Mouse (Mus musculus) mouse trophoblast stem cell (cell line): Measurements from ENCODE around the gene Pkd1l3.

Experiments used
- in situ Hi-C, 2 experiments: fragments of 300-500 bp; cut with MseI, MboI; formaldehyde crosslinking; loops; 2 replicates in 1 of 2; 3 replicates in 1 of 2; pipeline ENCODE4 v1.15.1; 2025

The Pkd1l3 gene

GRCm38 (mm10) chr8:109614243-109615210 is at the start of gene Pkd1l3:
Gene Pkd1l3 (plus strand): TSS chr8:109614517.
- in situ Hi-C loops = no loop called here

DNA sequence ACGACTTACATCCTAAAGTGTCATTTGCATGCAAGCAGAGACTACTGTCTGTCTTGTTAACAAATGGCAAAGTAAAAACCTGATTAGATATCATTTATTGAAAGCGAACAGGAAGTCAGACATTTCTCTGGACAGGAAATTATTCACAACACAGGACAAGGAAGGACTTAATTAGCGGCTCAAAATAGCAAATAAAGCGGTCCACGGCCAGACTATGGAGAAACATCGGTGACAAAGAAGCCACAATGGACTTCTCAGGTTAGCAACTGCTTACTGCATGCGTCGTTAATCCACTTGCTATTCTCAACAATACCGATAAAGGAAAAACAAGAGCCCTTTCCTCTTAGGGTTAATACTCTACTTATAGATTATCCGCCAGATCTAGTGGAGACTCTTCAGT is 49.6 kb upstream of the Pkd1l3 start:
- in situ Hi-C loops = no loop called here

DNA sequence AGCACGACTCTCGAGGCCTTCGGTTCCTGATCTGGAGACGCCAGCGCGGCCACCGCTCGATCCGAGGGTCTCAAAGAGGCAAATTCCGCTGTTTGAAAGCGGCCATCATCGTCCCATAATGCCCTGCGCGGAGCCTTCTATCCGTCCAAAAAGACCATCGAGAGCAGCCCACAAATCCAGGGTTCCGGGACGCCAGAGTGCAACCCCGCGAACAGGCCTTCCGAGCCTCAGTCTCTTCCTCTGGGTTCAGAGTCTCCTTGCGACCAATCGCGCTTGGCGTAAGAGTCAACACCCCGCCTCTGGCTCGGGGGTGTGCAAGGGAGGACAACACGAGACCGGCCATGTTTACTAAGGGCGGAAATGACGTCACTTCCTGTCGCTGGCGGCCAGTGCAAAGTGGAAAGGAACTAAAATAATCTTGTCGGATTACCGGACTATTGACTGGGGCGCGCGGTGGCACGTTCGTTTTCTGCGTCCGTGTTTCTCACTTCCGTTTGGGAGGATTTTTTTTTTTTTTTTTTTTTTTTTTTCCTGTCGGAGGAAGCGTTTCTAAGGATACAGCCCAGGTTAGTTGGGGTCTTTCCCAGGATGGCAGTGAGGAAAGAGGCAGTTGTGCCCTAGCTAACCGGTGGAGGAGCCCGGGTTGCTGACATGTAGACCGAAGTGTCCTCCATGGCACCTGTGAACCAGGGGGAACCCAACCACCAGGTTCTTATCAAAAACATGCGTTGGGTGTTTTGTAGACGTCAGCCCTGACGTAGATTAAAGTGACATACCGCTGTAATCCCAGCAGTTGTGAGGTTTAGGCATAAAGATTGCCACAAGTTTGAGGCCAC is 48.6 kb upstream of the Pkd1l3 start, which contains the start of the genes Dhx38 and Txnl4b:
Gene Dhx38, minus strand, starts transcription at position 364 of the 836 bp plus-strand sequence.
Gene Txnl4b, plus strand, starts transcription at position 395 of the 836 bp plus-strand sequence.
- in situ Hi-C loops = no loop called here

GRCm38 (mm10) chr8:109571139-109571538 is 43.2 kb upstream of the Pkd1l3 start:
- in situ Hi-C loops = no loop called here

GRCm38 (mm10) chr8:109576311-109576710 is 38.0 kb upstream of the Pkd1l3 start:
- in situ Hi-C loops = no loop called here

- in situ Hi-C loops = no loop called here
These were observed 35.4 kb upstream of the Pkd1l3 start, which contains the start of gene Hp for GRCm38 (mm10) chr8:109578900-109579301. Gene Hp (minus strand): TSS chr8:109579172.

GRCm38 (mm10) chr8:109584293-109584692 is 30.0 kb upstream of the Pkd1l3 start:
- in situ Hi-C loops = no loop called here

DNA sequence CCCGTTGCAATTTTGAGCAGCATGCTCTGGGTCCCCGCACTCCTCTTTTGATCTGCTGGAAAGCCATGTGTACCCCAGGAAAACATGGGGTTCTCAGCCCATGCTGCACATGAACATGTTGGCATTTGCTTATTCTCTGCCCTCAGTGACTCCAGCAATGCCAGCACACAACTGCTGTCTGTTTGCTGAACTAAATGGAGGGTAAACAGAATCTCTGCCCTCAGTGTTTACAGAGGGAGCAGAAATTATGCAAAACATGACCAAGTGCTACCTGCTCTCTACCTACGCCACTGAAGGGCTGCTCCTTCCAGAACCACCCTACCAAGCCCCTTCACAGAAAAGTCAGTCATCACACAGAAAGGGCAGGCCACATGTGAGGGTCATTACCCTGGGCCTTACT is 29.5 kb upstream of the Pkd1l3 start:
- in situ Hi-C loops = no loop called here

DNA sequence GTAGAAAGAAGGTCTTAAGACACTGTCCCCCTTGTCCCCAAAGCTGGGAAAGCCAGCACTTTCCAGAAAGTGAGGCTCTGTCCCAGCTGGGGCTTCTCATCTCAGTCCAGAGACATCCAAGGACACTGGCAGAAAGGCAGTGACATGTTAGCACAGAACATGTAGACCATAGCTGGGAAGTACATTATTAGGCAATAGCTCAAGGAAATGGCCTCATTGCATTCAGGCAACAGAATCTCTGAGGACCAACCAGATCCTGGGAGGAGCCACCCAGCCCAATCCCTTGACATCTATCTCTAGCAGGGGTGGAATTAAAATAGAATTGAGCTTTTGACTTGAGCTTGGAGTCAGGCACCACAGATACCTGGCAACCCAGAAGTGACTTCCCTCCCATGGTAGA is 28.7 kb upstream of the Pkd1l3 start:
- in situ Hi-C loops = no loop called here

DNA sequence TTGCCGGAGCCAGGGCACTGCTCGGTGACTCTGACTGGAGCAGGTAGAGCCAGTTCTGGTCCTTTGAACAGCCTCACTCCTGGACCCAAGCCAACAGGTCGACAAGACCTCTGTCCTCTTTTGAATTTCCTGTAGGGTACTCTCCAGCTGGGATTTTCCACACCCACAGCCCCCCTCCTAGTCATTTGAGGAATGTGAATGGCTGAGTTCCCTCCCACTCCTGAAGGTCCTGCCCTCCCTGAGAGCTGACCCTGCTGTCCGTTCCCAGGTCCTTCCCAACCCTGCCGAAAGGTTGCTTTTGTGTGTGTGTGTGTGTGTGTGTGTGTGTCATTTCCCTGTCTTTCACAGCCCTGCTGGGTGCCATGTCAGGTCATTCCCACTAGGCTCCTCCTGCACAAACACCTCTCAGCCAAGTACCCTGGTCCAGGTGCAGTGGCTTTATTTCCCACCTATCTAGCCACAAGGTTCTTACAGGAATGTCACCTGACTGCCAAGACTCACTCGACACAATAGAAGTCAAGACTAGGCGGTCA is 27.3 kb upstream of the Pkd1l3 start:
- in situ Hi-C loops = no loop called here

DNA sequence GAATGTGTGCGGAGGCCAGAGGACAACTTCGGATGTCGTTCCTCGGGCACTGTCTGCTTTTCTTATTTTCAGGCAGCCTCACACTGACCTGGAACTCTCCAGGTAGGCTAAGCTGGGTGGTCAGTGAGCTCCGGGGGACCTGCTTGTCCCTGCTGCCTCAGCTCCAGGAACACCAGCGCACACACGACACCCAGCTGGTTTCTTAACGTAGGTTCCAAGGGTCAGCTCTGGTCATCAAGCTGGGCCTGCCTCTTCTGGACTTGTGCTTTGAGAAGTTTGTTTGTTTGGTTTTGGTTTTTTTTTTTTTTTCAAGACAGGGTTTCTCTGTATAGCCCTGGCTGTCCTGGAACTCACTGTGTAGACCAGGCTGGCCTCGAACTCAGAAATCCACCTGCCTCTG is 23.4 kb upstream of the Pkd1l3 start:
- in situ Hi-C loops = no loop called here

DNA sequence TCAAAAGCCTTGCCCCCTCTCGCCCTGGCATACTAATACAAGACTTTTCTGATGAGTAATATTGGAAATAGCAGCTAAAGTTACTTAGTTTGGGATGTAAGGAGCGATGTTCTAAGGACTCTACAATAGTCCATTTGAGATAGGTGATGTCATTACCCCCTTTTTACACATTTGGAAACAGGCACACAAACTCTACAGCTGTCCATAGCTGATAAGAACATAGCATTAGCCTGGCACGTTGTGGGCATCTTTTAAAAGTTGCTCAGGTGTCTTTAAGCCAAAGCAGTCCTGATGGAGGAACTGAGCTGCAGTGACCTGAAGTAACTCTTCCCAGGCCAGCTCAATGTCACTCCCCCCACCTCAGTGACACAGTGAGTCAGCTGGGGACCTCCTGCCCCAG is 22.9 kb upstream of the Pkd1l3 start:
- in situ Hi-C loops = no loop called here

GRCm38 (mm10) chr8:109592164-109592563 is 22.2 kb upstream of the Pkd1l3 start:
- in situ Hi-C loops = no loop called here

GRCm38 (mm10) chr8:109593117-109593788 is 21.1 kb upstream of the Pkd1l3 start:
- in situ Hi-C loops = no loop called here

DNA sequence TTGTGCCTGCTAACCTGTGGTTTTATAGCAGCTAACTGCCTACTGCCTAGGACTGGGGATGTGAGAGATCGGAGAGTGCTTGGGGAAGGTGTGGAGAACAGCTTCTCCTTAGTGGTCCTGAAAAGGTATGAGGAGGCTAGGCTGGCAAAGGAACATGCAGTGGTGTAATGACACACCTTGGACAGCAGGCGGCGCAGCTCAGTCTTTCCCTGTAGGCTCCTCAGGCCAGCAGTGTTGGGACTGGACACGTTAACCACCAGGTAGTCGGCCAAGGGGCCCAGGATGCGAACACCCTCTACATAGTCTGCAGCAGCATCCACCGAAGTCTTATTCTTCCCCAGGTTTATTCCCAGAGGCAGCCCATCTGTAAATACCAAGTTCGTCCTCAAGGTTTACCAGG is 18.5 kb upstream of the Pkd1l3 start:
- in situ Hi-C loops = no loop called here

DNA sequence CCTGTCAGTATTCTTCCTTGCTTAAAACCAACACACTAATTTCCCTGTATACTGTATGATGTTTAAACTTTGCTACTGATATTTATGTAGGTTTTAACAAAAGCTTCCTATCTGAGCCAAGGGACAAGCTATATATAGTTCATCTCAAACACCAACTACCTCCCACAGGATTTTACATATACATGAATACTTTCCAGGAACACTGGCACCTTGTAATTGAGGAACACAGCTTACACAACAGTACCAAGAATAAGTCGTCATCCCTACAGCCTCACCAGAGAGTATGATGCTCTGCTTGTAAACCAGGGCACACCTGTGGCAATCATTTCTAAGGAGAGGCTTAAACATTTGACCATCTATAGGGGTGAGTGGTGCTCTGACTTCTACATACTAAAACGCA is 7.6 kb upstream of the Pkd1l3 start:
- in situ Hi-C loops = no loop called here

GRCm38 (mm10) chr8:109607650-109608049 is 6.7 kb upstream of the Pkd1l3 start:
- in situ Hi-C loops = no loop called here

GRCm38 (mm10) chr8:109608271-109609152 is 5.8 kb upstream of the Pkd1l3 start, which contains the start of gene Dhodh:
Gene Dhodh (minus strand): TSS chr8:109608673.
- in situ Hi-C loops = no loop called here

DNA sequence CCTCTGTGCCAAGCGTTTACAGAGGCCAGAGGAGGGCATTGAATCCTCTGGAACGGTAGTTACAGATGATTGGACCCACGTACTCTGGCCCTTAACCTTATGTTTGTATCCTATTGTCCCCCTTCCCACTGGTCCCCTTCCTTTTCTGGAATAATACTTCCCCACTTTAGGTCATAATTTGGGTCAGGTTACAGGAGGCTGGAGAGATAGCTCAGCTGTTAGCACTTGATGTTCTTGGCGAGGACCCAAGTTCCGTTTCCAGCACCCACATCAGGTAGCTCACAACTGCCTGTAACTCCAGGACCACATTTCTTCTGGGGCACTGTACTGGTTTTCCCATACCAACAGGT is 5.2 kb upstream of the Pkd1l3 start:
- in situ Hi-C loops = no loop called here

DNA sequence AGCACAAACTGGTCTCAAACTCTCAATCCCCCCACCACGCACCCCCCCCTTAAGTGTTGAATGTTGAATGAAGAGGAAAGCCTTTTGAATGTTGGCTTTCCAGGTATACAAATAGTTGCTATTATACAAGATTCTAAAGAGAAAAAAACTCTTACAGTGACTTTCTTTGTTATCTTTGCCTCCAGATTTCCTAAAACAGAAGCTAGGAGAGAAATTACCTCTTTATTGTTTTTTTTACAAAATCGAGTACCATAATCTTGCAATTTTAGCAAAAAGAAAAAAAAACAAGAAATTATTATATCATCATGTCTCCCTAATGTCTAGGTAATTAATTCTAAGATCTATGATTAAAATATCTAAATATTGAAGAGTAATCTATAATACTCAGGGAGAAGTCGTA is 1.3 kb downstream of the Pkd1l3 start:
- in situ Hi-C loops = no loop called here
